Mouse (Mus musculus): ENCODE results near the gene Thsd7a.

Gene Thsd7a

GRCm38 (mm10) chr6:12506877-12507276 is 242.3 kb downstream of the Thsd7a start:
- no peak for DNase-seq (ENCODE audit: low spot score)

- DNase-seq (ENCODE audit: low spot score), result no peak
Measured at GRCm38 (mm10) chr6:12503867-12504266, 245.3 kb downstream of the Thsd7a start.

GRCm38 (mm10) chr6:12500888-12501287 is 248.3 kb downstream of the Thsd7a start:
- DNase-seq (ENCODE audit: low spot score), result no peak

- DNase-seq (ENCODE audit: low spot score), result no peak
Measured at GRCm38 (mm10) chr6:12499866-12500265, 249.3 kb downstream of the Thsd7a start.

- no peak for DNase-seq (ENCODE audit: low spot score)
Measured at GRCm38 (mm10) chr6:12493571-12493970, 255.6 kb downstream of the Thsd7a start.

GRCm38 (mm10) chr6:12488882-12489281 is 260.3 kb downstream of the Thsd7a start:
- DNase-seq (ENCODE audit: low spot score), result no peak

GRCm38 (mm10) chr6:12481527-12482163 is 267.6 kb downstream of the Thsd7a start:
- no peak for DNase-seq (ENCODE audit: low spot score)

- DNase-seq (ENCODE audit: low spot score), result peak; percentile 17
Measured at GRCm38 (mm10) chr6:12478359-12478758, 270.9 kb downstream of the Thsd7a start.

GRCm38 (mm10) chr6:12470935-12471334 is 278.3 kb downstream of the Thsd7a start:
- no peak for DNase-seq (ENCODE audit: low spot score)

- DNase-seq (ENCODE audit: low spot score), result no peak
Measured at GRCm38 (mm10) chr6:12467339-12468124, 281.7 kb downstream of the Thsd7a start.

GRCm38 (mm10) chr6:12458841-12459240 is 290.4 kb downstream of the Thsd7a start:
- DNase-seq (ENCODE audit: low spot score), result no peak

- DNase-seq (ENCODE audit: low spot score), result no peak
Measured at GRCm38 (mm10) chr6:12457451-12457850, 291.8 kb downstream of the Thsd7a start.

GRCm38 (mm10) chr6:12454876-12455485 is 294.2 kb downstream of the Thsd7a start:
- DNase-seq (ENCODE audit: low spot score), result no peak

- no peak for DNase-seq (ENCODE audit: low spot score)
Measured at GRCm38 (mm10) chr6:12454132-12454531, 295.1 kb downstream of the Thsd7a start.

- DNase-seq (ENCODE audit: low spot score), result no peak
Measured at GRCm38 (mm10) chr6:12448851-12449250, 300.4 kb downstream of the Thsd7a start.

- no peak for DNase-seq (ENCODE audit: low spot score)
Measured at GRCm38 (mm10) chr6:12445486-12445885, 303.7 kb downstream of the Thsd7a start.

GRCm38 (mm10) chr6:12439561-12439960 is 309.6 kb downstream of the Thsd7a start:
- DNase-seq (ENCODE audit: low spot score), result no peak

- no peak for DNase-seq (ENCODE audit: low spot score)
Measured at GRCm38 (mm10) chr6:12419070-12419469, 330.1 kb downstream of the Thsd7a start.

GRCm38 (mm10) chr6:12416976-12417375 is 332.2 kb downstream of the Thsd7a start:
- no peak for DNase-seq (ENCODE audit: low spot score)

- no peak for DNase-seq (ENCODE audit: low spot score)
Measured at GRCm38 (mm10) chr6:12404441-12404840, 344.8 kb downstream of the Thsd7a start.

- no peak for DNase-seq (ENCODE audit: low spot score)
Measured at GRCm38 (mm10) chr6:12402996-12403395, 346.2 kb downstream of the Thsd7a start.

GRCm38 (mm10) chr6:12397776-12398522 is 351.3 kb downstream of the Thsd7a start:
- DNase-seq (ENCODE audit: low spot score), result no peak

Measured in left cerebral cortex, adult 11 months (tissue).